Mouse (Mus musculus) limb, embryonic 14.5 days (tissue): ENCODE results near the gene Tnfrsf23. TPM values are rescaled to one million over a fixed set of nuclear protein-coding genes. Genes with fewer than 3 reads are reported as not detected.
"Not testable (repeated sequence)": the region's sequence is repeated elsewhere in the genome, so short reads cannot be mapped to it uniquely, and the experiment has no call there.

Experiments used
- ATAC-seq: fragments of 200-750 bp; cut with Nextera tagmentation; 2 replicates; pipeline ENCODE4 v1.8.0; 2017; ENCODE audit warnings: low read depth, moderate number of reproducible peaks, moderate TSS enrichment; ENCODE audit not compliant: low FRiP score
- DNase-seq: peaks from one replicate; pipeline ENCODE4 v3.0.0-alpha.2; 2015; ENCODE audit warnings: low spot score
- H3K27ac ChIP-seq: fragments of 300-500 bp; sonication (generic); replicated peaks from 2 replicates; pipeline ENCODE4 v1.5.1; 2014; ENCODE audit warnings: low read depth, mild to moderate bottlenecking, low read length, moderate library complexity, mixed read lengths
- H3K27me3 ChIP-seq: fragments of 300-500 bp; sonication (generic); 2 replicates; pipeline ENCODE4 v1.6.1; 2014; ENCODE audit warnings: low read length, mixed read lengths; ENCODE audit not compliant: control insufficient read depth, insufficient read depth
- H3K36me3 ChIP-seq: fragments of 300-500 bp; sonication (generic); 2 replicates; pipeline ENCODE4 v1.6.1; 2014; ENCODE audit warnings: mild to moderate bottlenecking, low read length, moderate library complexity, mixed read lengths; ENCODE audit not compliant: control insufficient read depth, insufficient read depth
- H3K4me1 ChIP-seq: fragments of 300-500 bp; sonication (generic); 2 replicates; pipeline ENCODE4 v1.6.1; 2014; ENCODE audit warnings: antibody characterized with exemption, low read length, mixed read lengths; ENCODE audit not compliant: control insufficient read depth, insufficient read depth
- H3K4me2 ChIP-seq: fragments of 300-500 bp; sonication (generic); replicated peaks from 2 replicates; pipeline ENCODE4 v1.6.1; 2014; ENCODE audit warnings: low read depth, mild to moderate bottlenecking, low read length, moderate library complexity; ENCODE audit not compliant: severe bottlenecking
- H3K4me3 ChIP-seq: fragments of 300-500 bp; sonication (generic); replicated peaks from 2 replicates; pipeline ENCODE4 v1.5.1; 2014; ENCODE audit warnings: low read length
- H3K9ac ChIP-seq: fragments of 300-500 bp; sonication (generic); 2 replicates; pipeline ENCODE4 v1.6.1; 2014; ENCODE audit warnings: mild to moderate bottlenecking, low read depth, low read length, moderate library complexity; ENCODE audit not compliant: severe bottlenecking
- H3K9me3 ChIP-seq: fragments of 300-500 bp; sonication (generic); 2 replicates; pipeline ENCODE4 v1.6.1; 2016; ENCODE audit warnings: low read length; ENCODE audit not compliant: control insufficient read depth
- POLR2A ChIP-seq: fragments of 200-500 bp; IDR thresholded peaks from 2 replicates; pipeline ENCODE4 v1.8.0; 2012; ENCODE audit warnings: inconsistent platforms, mild to moderate bottlenecking, moderate library complexity, borderline replicate concordance; ENCODE audit not compliant: insufficient read depth, insufficient read length; ENCODE audit errors: extremely low read depth
- WGBS: fragments of 180-500 bp; shearing (Covaris S2); extraction: QIAGEN DNeasy Blood & Tissue Kit; methylation state at CpG from one replicate; pipeline ENCODE4 v1.1.7; 2014; 5-methylcytosine and 5-hydroxymethylcytosine counted together
- polyA plus RNA-seq, 2 experiments: library from polyadenylated mRNA; depleted of rRNA in 1 of 2; stranded (reverse) in 1 of 2; unstranded in 1 of 2; fragments of >200 nt; fragmentation: Nextera tagmentation in 1 of 2; extraction: Ambion mirVana in 1 of 2; gene quantifications; 2 replicates each; pipeline versions ENCODE4 v1.2.1 to v1.2.3; 2012 to 2014

The Tnfrsf23 gene
- polyA plus RNA-seq, 2 experiments = 2.8 to 5.5 TPM

GRCm38 (mm10) chr7:143681566-143681965 lies 4.1 kb downstream of the Tnfrsf23 start:
- 86% methylated on average over 1 of the region's 1 CpGs for WGBS
- H3K4me1 ChIP-seq = no peaks in the 10 kb centered on the region
- no peak for TF ChIP-seq POLR2A
- H3K4me3 ChIP-seq = no peak overlapping the region
- H3K27me3 ChIP-seq = no peaks in the 10 kb centered on the region
- no peak overlapping the region for H3K27ac ChIP-seq
- no peak for ATAC-seq
- H3K36me3 ChIP-seq = no peaks in the 10 kb centered on the region
- no peak overlapping the region for H3K4me2 ChIP-seq
- no peaks in the 10 kb centered on the region for H3K9me3 ChIP-seq
- H3K9ac ChIP-seq = no peak overlapping the region
- no peak for DNase-seq

- H3K27ac ChIP-seq, H3K9ac ChIP-seq, H3K9me3 ChIP-seq, ATAC-seq, H3K4me2 ChIP-seq, H3K36me3 ChIP-seq, H3K4me3 ChIP-seq, H3K4me1 ChIP-seq, DNase-seq, H3K27me3 ChIP-seq: not testable (repeated sequence)
- WGBS = 54% methylated on average over 2 of the region's 2 CpGs
These were observed 4.8 kb downstream of the Tnfrsf23 start for GRCm38 (mm10) chr7:143680836-143681235.

- not testable (repeated sequence) for H3K9me3 ChIP-seq, H3K36me3 ChIP-seq, H3K27ac ChIP-seq, ATAC-seq, H3K27me3 ChIP-seq, H3K9ac ChIP-seq, H3K4me2 ChIP-seq, H3K4me3 ChIP-seq, H3K4me1 ChIP-seq, DNase-seq
- 78% methylated on average over 2 of the region's 2 CpGs for WGBS
These were observed 6.0 kb downstream of the Tnfrsf23 start for GRCm38 (mm10) chr7:143679650-143680049.

- no peak overlapping the region for H3K27ac ChIP-seq
- no peak overlapping the region for H3K4me2 ChIP-seq
- no peaks in the 10 kb centered on the region for H3K27me3 ChIP-seq
- H3K36me3 ChIP-seq = no peaks in the 10 kb centered on the region
- no peak for TF ChIP-seq POLR2A
- DNase-seq (no peak), ATAC-seq (no peak)
- no peaks in the 10 kb centered on the region for H3K4me1 ChIP-seq
- no peak overlapping the region for H3K4me3 ChIP-seq
- no peak overlapping the region for H3K9ac ChIP-seq
- no peaks in the 10 kb centered on the region for H3K9me3 ChIP-seq
These were observed 19.0 kb downstream of the Tnfrsf23 start for GRCm38 (mm10) chr7:143666427-143667311.

- Histone ChIP-seq H3K27me3 (no peaks in the 10 kb centered on the region), H3K4me1 (no peaks in the 10 kb centered on the region), H3K4me2 (no peak overlapping the region), H3K9me3 (no peaks in the 10 kb centered on the region), H3K4me3 (no peak overlapping the region), H3K9ac (no peak overlapping the region), H3K36me3 (no peaks in the 10 kb centered on the region), H3K27ac (no peak overlapping the region)
- WGBS = 84% methylated on average over 2 of the region's 2 CpGs
- ATAC-seq = no peak
- no peak for TF ChIP-seq POLR2A
- no peak for DNase-seq
These were observed 22.2 kb downstream of the Tnfrsf23 start for GRCm38 (mm10) chr7:143663470-143663869.
